Mouse (Mus musculus): ENCODE measurements around the gene Tsc22d1.

Gene Tsc22d1

DNA sequence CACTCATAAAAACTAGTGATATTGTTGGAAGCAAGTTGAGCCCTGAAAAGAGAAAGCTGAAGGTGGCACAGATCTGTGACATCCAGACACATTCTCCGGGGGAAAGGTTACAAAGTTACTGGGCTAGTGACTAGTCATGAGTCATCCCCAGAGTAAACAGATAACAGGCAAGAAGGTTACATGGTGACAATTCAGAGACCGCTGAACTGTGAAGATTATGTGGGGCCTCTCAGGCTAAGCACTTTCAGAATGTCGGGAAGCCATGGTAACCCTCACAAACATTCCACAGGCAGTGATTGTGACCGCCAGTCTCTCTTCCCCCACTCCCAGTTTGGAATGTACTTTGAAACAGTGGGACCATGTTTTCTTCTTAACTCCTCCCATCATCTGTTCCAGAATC is 105.8 kb downstream of the Tsc22d1 start:
- peak; percentile 19 to 33 for DNase-seq

- no peak for DNase-seq
Measured at GRCm38 (mm10) chr14:76521308-76521707, 106.5 kb downstream of the Tsc22d1 start.

GRCm38 (mm10) chr14:76523344-76523743 is 108.6 kb downstream of the Tsc22d1 start:
- no peak for DNase-seq

- no peak for DNase-seq
Measured at GRCm38 (mm10) chr14:76526467-76526866, 111.7 kb downstream of the Tsc22d1 start.

DNA sequence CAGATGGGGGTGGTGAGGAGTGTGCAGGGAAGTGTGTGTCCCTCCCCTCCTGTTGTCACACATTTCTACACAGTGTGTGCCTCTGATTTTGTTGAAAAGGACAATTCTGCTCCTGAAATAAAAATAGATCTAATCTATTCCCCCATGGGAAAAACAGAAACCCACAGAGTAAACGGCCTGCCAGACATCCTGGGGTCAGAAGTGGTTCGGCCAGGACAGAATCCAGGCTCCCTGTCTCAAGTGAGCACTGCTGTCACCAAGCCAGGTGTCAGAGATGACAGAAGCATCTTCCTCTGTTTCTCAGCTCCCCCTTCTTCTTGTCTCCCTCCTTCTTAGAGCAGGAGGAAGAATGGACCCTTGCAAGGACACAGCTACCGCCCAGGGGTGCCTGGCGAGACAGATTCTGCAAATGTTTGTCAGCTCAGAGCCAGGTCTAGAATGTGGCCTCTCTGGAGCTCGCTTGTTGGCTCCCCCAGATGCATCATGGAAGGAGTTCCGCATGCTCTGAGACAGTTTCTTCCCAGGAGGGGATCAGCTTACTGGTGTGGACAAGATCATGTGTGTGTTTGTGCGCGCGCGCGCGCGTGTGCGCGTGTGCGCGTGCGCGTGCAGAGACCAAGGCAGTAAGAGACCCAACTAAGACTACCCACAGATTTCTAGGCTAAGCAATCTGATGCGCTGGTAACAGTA is 112.4 kb downstream of the Tsc22d1 start:
- DNase-seq: no peak

- DNase-seq: no peak
Measured at GRCm38 (mm10) chr14:76527758-76528313, 113.1 kb downstream of the Tsc22d1 start.

- DNase-seq: no peak
Measured at GRCm38 (mm10) chr14:76528641-76529040, 113.9 kb downstream of the Tsc22d1 start.

GRCm38 (mm10) chr14:76531027-76531660 is 116.4 kb downstream of the Tsc22d1 start:
- no peak for DNase-seq

DNA sequence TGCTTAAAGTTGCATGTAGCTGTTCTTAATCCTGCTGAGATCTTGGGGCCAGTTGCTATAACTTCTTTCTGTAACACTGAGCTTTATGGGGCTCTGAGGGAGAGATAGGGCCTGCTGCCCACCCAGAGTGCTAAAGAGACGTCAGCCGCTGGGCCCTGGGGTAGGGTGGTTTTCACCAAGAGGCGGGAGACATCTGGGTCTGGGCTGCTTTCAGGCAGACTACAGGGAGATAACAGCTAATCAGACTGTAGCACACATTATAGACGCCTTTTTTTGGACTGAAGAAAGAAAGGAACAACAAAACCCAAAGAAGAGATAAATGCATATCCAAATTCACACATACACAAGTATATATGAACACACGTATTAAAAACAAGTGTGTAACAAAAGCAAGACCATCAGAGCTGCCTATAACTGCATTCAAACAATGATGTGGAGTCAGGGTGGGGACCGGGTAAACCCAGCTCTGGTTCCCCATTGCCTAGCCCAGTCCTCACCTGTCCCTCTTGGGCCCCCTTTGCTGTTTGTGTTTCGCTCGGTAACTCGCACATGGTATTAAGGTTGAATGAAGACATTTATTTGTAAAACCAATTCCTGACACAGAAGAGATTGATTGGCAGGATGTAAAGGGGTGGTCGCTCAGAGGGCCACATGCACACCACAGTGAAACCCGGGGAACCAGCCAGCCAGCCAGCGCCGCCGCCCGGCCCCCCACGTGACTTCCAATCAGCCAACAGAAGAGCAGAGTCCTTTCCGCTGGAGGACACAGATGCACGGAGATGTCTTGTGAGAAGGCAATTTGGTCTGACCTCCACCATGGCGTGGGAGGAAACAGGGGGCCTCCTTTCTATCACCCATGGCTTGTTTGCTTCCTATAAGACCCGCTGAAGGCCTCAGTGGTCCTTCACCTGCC is 117.8 kb downstream of the Tsc22d1 start:
- DNase-seq: peak; percentile 66 to 73

- peak; percentile 75 to 88 for DNase-seq
Measured at GRCm38 (mm10) chr14:76533170-76533815, 118.5 kb downstream of the Tsc22d1 start.

GRCm38 (mm10) chr14:76535096-76535495 is 120.3 kb downstream of the Tsc22d1 start:
- DNase-seq: no peak

GRCm38 (mm10) chr14:76536921-76537320 is 122.2 kb downstream of the Tsc22d1 start:
- peak; percentile 88 to 93 for DNase-seq

GRCm38 (mm10) chr14:76540005-76540670 is 125.4 kb downstream of the Tsc22d1 start:
- DNase-seq: peak in 1 of 2 experiments; percentile 32

DNA sequence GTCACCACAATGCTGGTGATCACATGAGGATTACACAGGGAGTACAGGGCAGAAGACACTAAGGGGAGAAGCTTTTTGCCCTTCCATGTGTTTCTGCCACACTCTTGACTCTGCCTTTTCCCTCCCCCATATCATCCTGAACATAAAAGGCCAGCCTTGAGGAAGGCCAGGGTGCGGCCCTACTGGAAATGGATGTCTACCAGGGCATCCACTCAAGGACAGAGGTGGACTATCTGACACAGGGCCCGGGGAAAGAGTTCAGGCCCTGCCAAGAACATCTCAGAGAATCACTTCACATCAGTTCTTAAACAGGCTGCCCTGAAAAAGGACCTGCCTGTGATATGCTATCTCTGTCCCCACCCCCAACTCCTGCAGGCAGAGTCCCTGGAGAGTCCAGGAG is 126.6 kb downstream of the Tsc22d1 start:
- no peak for DNase-seq

DNA sequence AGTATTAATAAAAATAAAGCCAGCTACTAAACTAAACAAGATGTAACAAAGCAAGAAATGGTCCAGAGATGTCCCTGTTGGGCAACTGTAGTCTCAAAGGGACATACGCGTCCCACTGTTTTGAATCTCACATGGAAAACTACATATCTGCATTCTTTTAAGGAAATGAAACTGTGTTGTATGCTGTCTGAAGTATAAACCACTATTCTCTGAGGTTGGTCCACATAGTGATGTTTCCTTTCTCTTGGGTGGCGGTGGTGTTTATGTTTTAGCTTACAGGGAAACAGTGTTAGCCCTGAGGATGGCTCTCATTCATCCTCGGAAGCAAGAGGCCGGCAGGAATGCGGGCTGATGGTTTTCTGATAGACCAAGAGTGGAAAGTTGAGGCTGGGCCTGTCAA is 129.4 kb downstream of the Tsc22d1 start:
- DNase-seq: no peak

- no peak for DNase-seq
Measured at GRCm38 (mm10) chr14:76555263-76556030, 140.7 kb downstream of the Tsc22d1 start.

- DNase-seq: peak; percentile 48 to 67
Measured at GRCm38 (mm10) chr14:76556031-76556851, 141.5 kb downstream of the Tsc22d1 start.

GRCm38 (mm10) chr14:76556852-76557208 is 142.1 kb downstream of the Tsc22d1 start, which contains the start of gene Serp2:
TSS of gene Serp2 (minus strand) at chr14:76556889.
- DNase-seq: no peak
